Mouse (Mus musculus): ENCODE measurements around the gene Map3k12. TPM values are rescaled to one million over a fixed set of nuclear protein-coding genes. Genes with fewer than 3 reads are reported as not detected.

Gene Map3k12
- polyA plus RNA-seq, 1 experiment from 2014 or later, result 17.2 TPM

DNA sequence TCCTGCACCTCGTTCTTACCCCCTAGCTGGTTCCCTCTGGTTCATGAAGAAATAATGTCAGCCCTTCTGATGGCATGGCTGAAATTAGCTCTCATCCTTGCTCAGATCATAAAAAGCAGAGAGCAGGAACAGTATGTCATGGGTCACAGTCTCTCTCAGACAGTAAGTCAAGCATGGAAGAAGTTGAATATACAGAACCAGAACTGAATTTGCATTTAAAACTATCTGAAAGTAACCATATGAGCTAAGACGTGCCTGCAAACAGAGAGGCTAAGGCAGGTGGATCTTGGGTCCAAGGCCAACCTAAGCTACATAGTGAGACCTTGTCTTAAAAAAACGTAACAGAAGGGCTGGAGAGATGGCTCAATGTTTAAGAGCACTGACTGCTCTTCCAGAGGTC, 3.9 kb downstream of the Map3k12 start:
- no peak overlapping the region for H3K9ac ChIP-seq (replicated peaks; ENCODE audit: low read length)
- no peaks in the 10 kb centered on the region for H3K36me3 ChIP-seq (ENCODE audit: insufficient read depth, low read length)
- no peaks in the 10 kb centered on the region for H3K9me3 ChIP-seq (ENCODE audit: low read length)
- WGBS, result 57% methylated on average over 3 of the region's 3 CpGs
- no peak for ATAC-seq (ENCODE audit: low FRiP score, low TSS enrichment)
- H3K27me3 ChIP-seq (ENCODE audit: insufficient read depth, low read length), result no peaks in the 10 kb centered on the region
- peaks cover 46% of the 10 kb centered on the region for H3K4me1 ChIP-seq (ENCODE audit: insufficient read depth, low read length)
- no peak overlapping the region for H3K27ac ChIP-seq (ENCODE audit: low read length)
- H3K4me2 ChIP-seq (replicated peaks; ENCODE audit: low read depth, low read length), result no peak overlapping the region
- H3K4me3 ChIP-seq (ENCODE audit: low read length), result no peak overlapping the region

DNA sequence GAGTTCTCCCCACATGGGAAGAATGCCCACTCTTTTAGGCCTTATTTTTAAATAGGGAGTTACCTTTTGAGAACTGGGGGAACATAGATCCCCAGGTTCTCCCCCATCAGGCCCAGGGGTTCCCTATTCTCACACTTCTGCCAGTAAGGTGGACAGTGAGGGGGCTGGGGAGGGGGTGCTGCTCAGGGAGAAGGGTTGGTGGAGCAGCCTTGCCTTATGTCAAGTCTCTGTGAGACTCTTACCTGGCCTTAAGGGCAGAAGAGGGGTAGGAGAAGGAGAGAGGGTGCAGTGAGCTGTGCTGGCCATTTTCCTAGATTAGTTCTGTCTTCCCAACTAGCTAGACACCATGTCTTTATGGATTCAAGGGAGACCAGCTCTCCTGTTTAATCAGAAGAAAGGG, 4.4 kb downstream of the Map3k12 start:
- H3K36me3 ChIP-seq (ENCODE audit: insufficient read depth, low read length), result no peaks in the 10 kb centered on the region
- no peak overlapping the region for H3K27ac ChIP-seq (ENCODE audit: low read length)
- H3K4me2 ChIP-seq (replicated peaks; ENCODE audit: low read depth, low read length), result no peak overlapping the region
- no peak for ATAC-seq (ENCODE audit: low FRiP score, low TSS enrichment)
- H3K4me3 ChIP-seq (ENCODE audit: low read length), result no peak overlapping the region
- H3K27me3 ChIP-seq (ENCODE audit: insufficient read depth, low read length), result no peaks in the 10 kb centered on the region
- no peak overlapping the region for H3K9ac ChIP-seq (replicated peaks; ENCODE audit: low read length)
- H3K4me1 ChIP-seq (ENCODE audit: insufficient read depth, low read length), result peaks cover 46% of the 10 kb centered on the region
- no peaks in the 10 kb centered on the region for H3K9me3 ChIP-seq (ENCODE audit: low read length)

GRCm38 (mm10) chr15:102512010-102512409, 4.9 kb downstream of the Map3k12 start:
- no peak for ATAC-seq (ENCODE audit: low FRiP score, low TSS enrichment)
- Histone ChIP-seq H3K9ac (replicated peaks; ENCODE audit: low read length) (no peak overlapping the region), H3K4me2 (replicated peaks; ENCODE audit: low read depth, low read length) (0 out of 2 replicates have a peak overlapping the region, but pooled peaks have one; percentile 82), H3K4me3 (ENCODE audit: low read length) (no peak overlapping the region), H3K27me3 (ENCODE audit: insufficient read depth, low read length) (no peaks in the 10 kb centered on the region), H3K4me1 (ENCODE audit: insufficient read depth, low read length) (peaks cover 46% of the 10 kb centered on the region), H3K27ac (ENCODE audit: low read length) (peak overlapping the region; percentile 1; the same call in 1 of the 2 replicates), H3K36me3 (ENCODE audit: insufficient read depth, low read length) (no peaks in the 10 kb centered on the region), H3K9me3 (ENCODE audit: low read length) (no peaks in the 10 kb centered on the region)
- 33% methylated on average over 5 of the region's 5 CpGs for WGBS

- Histone ChIP-seq H3K4me2 (replicated peaks; ENCODE audit: low read depth, low read length) (peak overlapping the region; percentile 82), H3K9ac (replicated peaks; ENCODE audit: low read length) (peak overlapping the region; percentile 75), H3K27me3 (ENCODE audit: insufficient read depth, low read length) (no peaks in the 10 kb centered on the region), H3K4me3 (ENCODE audit: low read length) (peak overlapping the region; percentile 75; the same call in 1 of the 2 replicates), H3K36me3 (ENCODE audit: insufficient read depth, low read length) (no peaks in the 10 kb centered on the region), H3K9me3 (ENCODE audit: low read length) (no peaks in the 10 kb centered on the region), H3K4me1 (ENCODE audit: insufficient read depth, low read length) (peaks cover 52% of the 10 kb centered on the region), H3K27ac (ENCODE audit: low read length) (peak overlapping the region; percentile 82)
- WGBS, result 9% methylated on average over 6 of the region's 6 CpGs
- no peak for ATAC-seq (ENCODE audit: low FRiP score, low TSS enrichment)
These were observed 5.5 kb downstream of the Map3k12 start for GRCm38 (mm10) chr15:102511285-102511833.

DNA sequence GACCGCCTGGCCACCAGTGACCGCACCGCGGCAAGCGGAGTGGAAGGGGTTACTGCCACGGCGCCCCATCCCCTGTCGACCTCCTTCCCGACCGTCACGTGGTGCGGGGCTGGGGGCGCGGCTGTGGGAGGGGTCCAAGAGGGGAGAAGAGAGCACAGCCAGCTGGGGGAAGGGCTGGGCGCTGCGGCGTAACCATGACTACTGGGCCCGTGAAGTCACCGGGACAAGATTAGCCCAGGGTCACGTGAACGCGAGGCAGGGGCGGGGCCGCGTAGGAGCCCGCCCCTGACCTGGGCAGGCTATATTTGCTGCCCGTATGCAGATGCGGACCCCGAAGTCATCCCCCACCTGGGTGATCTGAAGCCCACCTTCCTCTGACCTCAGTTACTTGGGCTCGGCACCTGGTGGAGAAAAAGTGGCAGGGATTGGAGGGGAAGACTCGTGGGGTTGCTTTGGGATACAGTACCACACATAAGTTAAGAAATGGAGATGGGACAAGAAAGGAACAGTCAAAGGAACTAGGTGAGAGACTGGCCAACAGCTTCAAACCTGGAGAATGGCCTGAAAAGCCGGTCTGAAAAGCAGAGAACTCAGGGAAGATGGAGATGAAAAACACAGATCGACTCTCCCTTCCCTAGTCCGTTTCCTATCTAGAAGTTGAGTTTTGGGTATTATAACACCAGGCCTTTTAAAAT, 6.1 kb downstream of the Map3k12 start:
- peaks cover 52% of the 10 kb centered on the region for H3K4me1 ChIP-seq (ENCODE audit: insufficient read depth, low read length)
- no peaks in the 10 kb centered on the region for H3K9me3 ChIP-seq (ENCODE audit: low read length)
- H3K27me3 ChIP-seq (ENCODE audit: insufficient read depth, low read length), result no peaks in the 10 kb centered on the region
- peak; percentile 92 for ATAC-seq (ENCODE audit: low FRiP score, low TSS enrichment)
- peak overlapping the region; percentile 75 for H3K9ac ChIP-seq (replicated peaks; ENCODE audit: low read length)
- H3K36me3 ChIP-seq (ENCODE audit: insufficient read depth, low read length), result no peaks in the 10 kb centered on the region
- peak overlapping the region; percentile 75 for H3K4me3 ChIP-seq (ENCODE audit: low read length)
- H3K4me2 ChIP-seq (replicated peaks; ENCODE audit: low read depth, low read length), result peak overlapping the region; percentile 82
- WGBS, result 3% methylated on average over 34 of the region's 34 CpGs
- H3K27ac ChIP-seq (ENCODE audit: low read length), result peak overlapping the region; percentile 82

GRCm38 (mm10) chr15:102510110-102510509, 6.8 kb downstream of the Map3k12 start:
- Histone ChIP-seq H3K27me3 (ENCODE audit: insufficient read depth, low read length) (no peaks in the 10 kb centered on the region), H3K9ac (replicated peaks; ENCODE audit: low read length) (peak overlapping the region; percentile 75), H3K27ac (ENCODE audit: low read length) (peak overlapping the region; percentile 82), H3K4me3 (ENCODE audit: low read length) (peak overlapping the region; percentile 75), H3K4me2 (replicated peaks; ENCODE audit: low read depth, low read length) (peak overlapping the region; percentile 82), H3K4me1 (ENCODE audit: insufficient read depth, low read length) (peaks cover 52% of the 10 kb centered on the region), H3K36me3 (ENCODE audit: insufficient read depth, low read length) (peaks cover 2% of the 10 kb centered on the region; the same call in 1 of the 2 replicates), H3K9me3 (ENCODE audit: low read length) (no peaks in the 10 kb centered on the region)
- 5% methylated on average over 9 of the region's 9 CpGs for WGBS
- peak; percentile 50 for ATAC-seq (ENCODE audit: low FRiP score, low TSS enrichment)

DNA sequence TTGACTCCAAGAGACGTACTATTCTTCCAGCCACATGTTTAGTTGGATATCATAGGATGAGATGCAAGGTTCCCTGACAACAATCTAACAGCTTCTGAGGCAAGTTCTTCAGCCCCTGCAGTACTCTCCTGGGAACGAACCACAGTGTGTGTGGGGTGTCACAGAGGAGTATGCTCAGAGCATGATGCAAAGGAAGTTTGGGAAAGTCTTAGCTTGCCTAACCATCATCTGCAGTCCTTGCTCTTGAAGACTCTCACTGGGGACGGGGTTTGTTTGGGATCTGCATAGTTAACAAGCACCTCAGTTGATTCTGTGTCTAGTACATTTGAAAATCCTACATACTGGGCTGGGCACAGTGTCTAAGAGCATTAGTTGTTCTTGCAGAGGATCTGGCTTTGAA, 8.5 kb downstream of the Map3k12 start:
- Histone ChIP-seq H3K4me3 (ENCODE audit: low read length) (no peak overlapping the region), H3K4me2 (replicated peaks; ENCODE audit: low read depth, low read length) (no peak overlapping the region), H3K9me3 (ENCODE audit: low read length) (no peaks in the 10 kb centered on the region), H3K27me3 (ENCODE audit: insufficient read depth, low read length) (no peaks in the 10 kb centered on the region), H3K9ac (replicated peaks; ENCODE audit: low read length) (no peak overlapping the region), H3K27ac (ENCODE audit: low read length) (no peak overlapping the region), H3K36me3 (ENCODE audit: insufficient read depth, low read length) (peaks cover 18% of the 10 kb centered on the region; the same call in 1 of the 2 replicates), H3K4me1 (ENCODE audit: insufficient read depth, low read length) (peaks cover 54% of the 10 kb centered on the region)
- ATAC-seq (ENCODE audit: low FRiP score, low TSS enrichment), result no peak
- WGBS, result 89% methylated on average over 3 of the region's 3 CpGs

GRCm38 (mm10) chr15:102507561-102507960, 9.3 kb downstream of the Map3k12 start:
- H3K4me3 ChIP-seq (ENCODE audit: low read length), result no peak overlapping the region
- no peaks in the 10 kb centered on the region for H3K27me3 ChIP-seq (ENCODE audit: insufficient read depth, low read length)
- no peak for ATAC-seq (ENCODE audit: low FRiP score, low TSS enrichment)
- H3K9ac ChIP-seq (replicated peaks; ENCODE audit: low read length), result no peak overlapping the region
- no peaks in the 10 kb centered on the region for H3K9me3 ChIP-seq (ENCODE audit: low read length)
- peaks cover 26% of the 10 kb centered on the region; the same call in 1 of the 2 replicates for H3K36me3 ChIP-seq (ENCODE audit: insufficient read depth, low read length)
- H3K27ac ChIP-seq (ENCODE audit: low read length), result no peak overlapping the region
- no peak overlapping the region for H3K4me2 ChIP-seq (replicated peaks; ENCODE audit: low read depth, low read length)
- H3K4me1 ChIP-seq (ENCODE audit: insufficient read depth, low read length), result peaks cover 50% of the 10 kb centered on the region

DNA sequence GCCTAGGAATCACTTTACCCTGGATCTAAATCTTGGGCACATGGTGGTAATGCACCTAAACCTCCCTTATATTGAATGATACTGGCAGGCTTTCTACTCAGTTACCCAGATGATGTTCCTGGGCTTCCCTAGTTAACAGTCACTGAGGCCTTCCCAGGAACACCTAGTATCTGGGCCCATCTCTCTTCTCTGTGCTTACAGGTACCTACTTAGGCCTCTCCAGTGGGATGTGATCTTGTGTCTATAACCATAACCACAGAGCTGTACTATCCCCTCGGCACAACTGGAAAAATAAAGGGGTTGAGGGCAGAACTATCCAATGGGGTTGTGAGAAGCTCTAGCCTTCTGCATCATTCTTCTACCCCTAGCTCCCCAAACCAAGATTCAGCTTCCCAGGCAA, 10.0 kb downstream of the Map3k12 start:
- H3K9me3 ChIP-seq (ENCODE audit: low read length), result no peaks in the 10 kb centered on the region
- WGBS, result 88% methylated on average over 1 of the region's 1 CpGs
- H3K9ac ChIP-seq (replicated peaks; ENCODE audit: low read length), result no peak overlapping the region
- H3K27ac ChIP-seq (ENCODE audit: low read length), result no peak overlapping the region
- peaks cover 32% of the 10 kb centered on the region for H3K36me3 ChIP-seq (ENCODE audit: insufficient read depth, low read length)
- no peaks in the 10 kb centered on the region for H3K27me3 ChIP-seq (ENCODE audit: insufficient read depth, low read length)
- H3K4me3 ChIP-seq (ENCODE audit: low read length), result no peak overlapping the region
- H3K4me1 ChIP-seq (ENCODE audit: insufficient read depth, low read length), result peaks cover 45% of the 10 kb centered on the region
- H3K4me2 ChIP-seq (replicated peaks; ENCODE audit: low read depth, low read length), result no peak overlapping the region
- ATAC-seq (ENCODE audit: low FRiP score, low TSS enrichment), result no peak

GRCm38 (mm10) chr15:102506464-102506830, 10.4 kb downstream of the Map3k12 start:
- 15% methylated on average over 2 of the region's 2 CpGs for whole genome bisulfite sequencing
- H3K9me3 ChIP-seq (ENCODE audit: low read length), result no peaks in the 10 kb centered on the region
- no peaks in the 10 kb centered on the region for H3K27me3 ChIP-seq (ENCODE audit: insufficient read depth, low read length)
- H3K4me3 ChIP-seq (ENCODE audit: low read length), result no peak overlapping the region
- no peak overlapping the region for H3K9ac ChIP-seq (replicated peaks; ENCODE audit: low read length)
- no peak for ATAC-seq (ENCODE audit: low FRiP score, low TSS enrichment)
- H3K27ac ChIP-seq (ENCODE audit: low read length), result 0 out of 2 replicates have a peak overlapping the region, but pooled peaks have one; percentile 10
- no peak overlapping the region for H3K4me2 ChIP-seq (replicated peaks; ENCODE audit: low read depth, low read length)
- H3K4me1 ChIP-seq (ENCODE audit: insufficient read depth, low read length), result peaks cover 45% of the 10 kb centered on the region
- peaks cover 37% of the 10 kb centered on the region for H3K36me3 ChIP-seq (ENCODE audit: insufficient read depth, low read length)

Measured in kidney, embryonic 16.5 days (tissue).